Mouse (Mus musculus) telencephalon, adult 2 months (tissue): ENCODE measurements at regions not wholly inside any gene's neighbourhood (a gene's known extent, or its start where the extent isn't known, plus 50 kb on each side); places are given as distances from the start of the nearest gene placed in this dataset.
A peak's percentile ranks its signal among the peaks of the same experiment; 100 is the strongest.

ENCODE experiments used
- DNase-seq: peaks from one replicate; pipeline ENCODE4 v3.0.0-alpha.2; 2011; ENCODE audit warnings: low read depth, low spot score

- DNase-seq, result peak; percentile 0
Observed at GRCm38 (mm10) chr16:78877941-78878340, 52.8 kb upstream of the Chodl start.

DNA sequence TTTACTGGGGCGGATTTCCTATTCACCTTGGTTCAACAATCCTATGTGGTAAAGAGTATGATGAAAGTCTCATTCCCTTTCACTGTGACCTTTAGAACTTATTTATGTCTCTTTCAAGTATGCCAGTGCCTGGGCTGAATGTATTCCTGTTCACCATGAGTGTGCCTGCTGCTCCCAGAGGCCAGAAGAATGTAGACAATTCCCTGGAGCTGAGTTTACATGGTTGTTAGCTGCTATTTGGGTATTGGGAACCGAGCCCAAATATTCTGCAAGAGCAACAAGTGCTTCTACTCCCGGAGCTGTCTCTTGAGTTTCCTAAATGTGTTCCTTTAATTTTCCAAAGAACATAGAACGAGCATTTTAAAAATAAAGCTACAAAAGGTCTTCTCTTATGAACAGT lies 71.7 kb upstream of the Chodl start:
- DNase-seq, result no peak

GRCm38 (mm10) chr16:78830957-78831356 lies 99.8 kb upstream of the Chodl start:
- DNase-seq, result no peak

DNA sequence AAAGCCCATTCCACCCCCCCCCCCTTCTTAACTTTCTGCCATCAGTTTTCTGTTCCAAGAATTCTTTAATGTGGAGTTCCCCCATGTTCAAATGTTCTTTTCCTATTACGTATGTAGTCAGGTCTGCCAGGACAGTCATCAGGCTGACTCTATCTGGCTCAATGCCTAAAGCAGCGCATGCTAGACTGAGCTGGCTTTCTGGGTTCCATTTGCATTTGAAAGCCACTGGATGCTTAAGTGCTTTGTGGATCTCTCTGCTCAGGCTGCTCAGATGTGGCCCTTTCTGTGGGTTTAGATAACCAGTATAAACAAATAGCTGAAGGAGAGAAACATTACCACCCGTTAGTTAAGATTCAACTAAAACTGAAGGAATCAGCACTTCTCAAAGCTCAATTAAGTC lies 103.0 kb upstream of the Chodl start:
- no peak for DNase-seq

DNA sequence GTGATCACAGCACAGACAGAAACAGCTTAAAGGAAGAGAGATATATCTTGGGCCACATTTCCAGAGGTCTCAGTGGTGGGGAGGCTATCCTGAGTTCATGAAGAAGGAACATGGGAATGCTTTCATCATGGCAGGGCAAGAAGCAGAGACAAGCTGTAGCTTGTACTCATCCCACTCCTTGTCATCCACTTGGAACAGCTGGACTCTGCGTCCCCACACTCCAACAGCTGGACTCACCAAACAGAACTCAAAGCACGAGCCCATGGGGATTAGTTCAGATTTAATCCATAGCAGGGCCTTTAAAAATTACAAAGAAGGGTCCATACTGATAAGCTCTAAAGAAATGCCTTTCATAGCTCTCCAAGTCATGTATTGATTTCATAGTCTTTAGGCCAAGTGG lies 140.7 kb upstream of the Chodl start:
- no peak for DNase-seq

GRCm38 (mm10) chr16:78759226-78759625 lies 171.5 kb upstream of the Chodl start:
- DNase-seq, result no peak

GRCm38 (mm10) chr16:78737902-78738301 lies 161.4 kb upstream of the D16Ertd472e start:
- no peak for DNase-seq

- DNase-seq, result no peak
Observed at GRCm38 (mm10) chr16:78730583-78731501, 154.3 kb upstream of the D16Ertd472e start.

- no peak for DNase-seq
Observed at GRCm38 (mm10) chr16:78725541-78725940, 149.0 kb upstream of the D16Ertd472e start.

GRCm38 (mm10) chr16:78709943-78710342 lies 133.4 kb upstream of the D16Ertd472e start:
- no peak for DNase-seq

- no peak for DNase-seq
Observed at GRCm38 (mm10) chr16:78707566-78707965, 131.1 kb upstream of the D16Ertd472e start.

GRCm38 (mm10) chr16:78707165-78707564 lies 130.7 kb upstream of the D16Ertd472e start:
- no peak for DNase-seq

GRCm38 (mm10) chr16:78697514-78698209 lies 121.2 kb upstream of the D16Ertd472e start:
- DNase-seq, result no peak

- no peak for DNase-seq
Observed at GRCm38 (mm10) chr16:78688251-78688650, 111.7 kb upstream of the D16Ertd472e start.

DNA sequence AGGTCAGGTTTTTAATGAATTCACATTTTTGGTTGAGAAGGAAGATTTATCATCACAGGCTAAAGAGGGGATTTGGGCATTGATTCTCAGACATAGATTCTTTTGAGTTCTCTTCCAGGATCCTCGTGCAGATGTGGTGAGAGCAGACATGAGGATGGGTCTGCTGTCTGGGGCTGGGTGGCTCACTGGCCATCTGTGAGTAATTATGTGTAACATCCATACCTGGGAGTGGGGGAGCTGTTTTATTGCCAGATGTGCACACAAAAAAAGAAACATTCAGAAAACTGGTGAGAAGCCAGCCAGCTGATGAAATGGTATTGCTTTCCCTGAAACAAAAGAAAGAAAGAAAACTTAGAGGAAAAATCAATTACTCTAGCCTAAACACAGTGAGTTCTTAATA lies 108.7 kb upstream of the D16Ertd472e start:
- DNase-seq, result no peak

GRCm38 (mm10) chr16:78684031-78684430 lies 107.5 kb upstream of the D16Ertd472e start:
- DNase-seq, result peak; percentile 40

DNA sequence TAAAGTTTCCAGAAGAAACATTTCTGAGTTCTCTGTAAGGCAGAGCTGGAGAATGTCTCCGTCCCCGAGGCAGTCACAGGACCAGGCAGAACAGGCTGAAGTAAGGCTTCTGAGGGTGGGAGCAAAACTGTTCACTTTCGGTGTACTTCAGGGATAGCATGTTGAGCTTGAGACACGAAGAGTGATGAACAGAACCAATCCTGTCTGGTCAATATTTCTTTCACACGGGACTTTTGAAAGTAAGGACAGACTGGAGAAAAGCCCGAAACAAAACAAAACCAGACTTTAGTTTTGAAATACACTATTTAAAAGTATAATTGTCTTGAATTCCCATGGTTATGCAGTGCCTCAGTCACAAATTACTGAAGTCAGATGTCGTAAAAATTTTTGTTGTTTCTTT lies 84.6 kb upstream of the D16Ertd472e start:
- DNase-seq, result no peak

- DNase-seq, result peak; percentile 8
Observed at GRCm38 (mm10) chr16:78644710-78645109, 68.2 kb upstream of the D16Ertd472e start.

- no peak for DNase-seq
Observed at GRCm38 (mm10) chr16:78641717-78642116, 65.2 kb upstream of the D16Ertd472e start.

GRCm38 (mm10) chr16:78641205-78641604 lies 64.7 kb upstream of the D16Ertd472e start:
- DNase-seq, result no peak

- no peak for DNase-seq
Observed at GRCm38 (mm10) chr16:78637452-78637851, 60.9 kb upstream of the D16Ertd472e start.

- peak; percentile 19 for DNase-seq
Observed at GRCm38 (mm10) chr16:78637015-78637414, 60.5 kb upstream of the D16Ertd472e start.

DNA sequence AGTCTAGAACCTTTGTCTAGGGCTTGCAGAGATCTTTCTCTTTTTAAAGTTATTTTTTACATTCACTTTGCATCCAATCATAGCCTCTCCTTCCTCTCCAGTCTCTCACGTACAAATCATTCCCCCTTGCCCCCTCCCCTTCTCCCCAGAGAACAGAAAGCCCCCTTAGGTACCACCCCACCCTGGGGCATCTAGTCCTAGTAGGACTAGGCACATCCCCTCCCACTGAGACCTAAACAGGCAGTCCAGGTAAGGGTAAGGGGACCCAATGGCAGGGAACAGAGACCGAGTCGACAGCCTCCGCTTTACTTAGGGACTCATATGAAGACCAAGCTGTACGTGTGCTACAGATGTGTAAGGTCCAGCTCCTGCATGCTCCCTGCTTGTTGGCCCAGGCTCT lies 59.3 kb upstream of the D16Ertd472e start:
- no peak for DNase-seq
